Mouse (Mus musculus) stomach, embryonic 16.5 days (tissue): ENCODE data around the gene Dse. TPM values are rescaled to one million over a fixed set of nuclear protein-coding genes. Genes with fewer than 3 reads are reported as not detected.

Experiments used
- ATAC-seq: fragments of 200-750 bp; cut with Nextera tagmentation; 2 replicates; pipeline ENCODE4 v1.8.0; 2017; ENCODE audit warnings: moderate number of reproducible peaks, moderate TSS enrichment; ENCODE audit not compliant: insufficient read depth, low FRiP score
- H3K27ac ChIP-seq: fragments of 300-500 bp; sonication (generic); 2 replicates; pipeline ENCODE4 v1.5.1; 2014; ENCODE audit warnings: low read length
- H3K27me3 ChIP-seq: fragments of 300-500 bp; sonication (generic); 2 replicates; pipeline ENCODE4 v1.6.1; 2014; ENCODE audit warnings: low read length, control low read depth, mixed read lengths; ENCODE audit not compliant: control insufficient read depth, insufficient read depth
- H3K36me3 ChIP-seq: fragments of 300-500 bp; sonication (generic); 2 replicates; pipeline ENCODE4 v1.6.1; 2014; ENCODE audit warnings: low read length; ENCODE audit not compliant: control insufficient read depth, insufficient read depth
- H3K4me1 ChIP-seq: fragments of 300-500 bp; sonication (generic); 2 replicates; pipeline ENCODE4 v1.6.1; 2014; ENCODE audit warnings: low read length, control low read depth, mixed read lengths; ENCODE audit not compliant: control insufficient read depth, insufficient read depth
- H3K4me2 ChIP-seq: fragments of 300-500 bp; sonication (generic); 2 replicates; pipeline ENCODE4 v1.6.1; 2014; ENCODE audit warnings: low read depth, low read length, mixed read lengths
- H3K4me3 ChIP-seq: fragments of 300-500 bp; sonication (generic); replicated peaks from 2 replicates; pipeline ENCODE4 v1.5.1; 2014; ENCODE audit warnings: mild to moderate bottlenecking, low read length
- H3K9ac ChIP-seq: fragments of 300-500 bp; sonication (generic); 2 replicates; pipeline ENCODE4 v1.6.1; 2014; ENCODE audit warnings: low read length
- H3K9me3 ChIP-seq: fragments of 300-500 bp; sonication (generic); replicated peaks from 2 replicates; pipeline ENCODE4 v1.6.1; 2016; ENCODE audit warnings: low read length, control low read depth; ENCODE audit not compliant: control insufficient read depth
- WGBS: fragments of 180-500 bp; shearing (Covaris S2); extraction: QIAGEN DNeasy Blood & Tissue Kit; methylation state at CpG from one replicate; pipeline ENCODE4 v1.1.7; 2014; 5-methylcytosine and 5-hydroxymethylcytosine counted together
- polyA plus RNA-seq: library from polyadenylated mRNA; unstranded; fragments of >200 nt; fragmentation: Nextera tagmentation; extraction: Ambion mirVana; gene quantifications from 2 replicates; pipeline ENCODE4 v1.2.1, GENCODE M21; 2015

The Dse gene
- polyA plus RNA-seq, 1 experiment from 2014 or later, result 21.3 TPM

DNA sequence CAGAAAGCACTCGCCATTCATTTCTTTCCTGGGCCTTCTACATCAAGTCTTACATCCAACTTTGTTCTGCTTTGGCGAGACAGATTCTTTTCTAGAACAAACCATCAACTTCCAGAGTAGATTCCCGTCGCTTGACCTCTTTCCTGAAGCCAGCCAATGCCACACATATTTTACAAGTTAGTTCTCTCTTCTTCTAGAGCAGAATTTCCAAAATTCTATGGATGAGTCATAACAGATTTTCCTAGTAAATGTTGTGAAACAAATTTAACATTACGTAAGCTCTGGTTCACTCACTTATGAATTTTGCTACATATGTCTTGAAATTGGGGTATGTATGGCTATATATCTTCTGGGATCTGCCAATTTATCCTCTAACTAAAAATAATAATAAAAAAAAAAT is 13.0 kb downstream of the Dse start:
- Histone ChIP-seq H3K27me3 (no peaks in the 10 kb centered on the region), H3K27ac (no peak overlapping the region), H3K9me3 (no peaks in the 10 kb centered on the region), H3K36me3 (peaks cover under 1% of the 10 kb centered on the region; the same call in 1 of the 2 replicates), H3K9ac (no peak overlapping the region), H3K4me2 (no peak overlapping the region), H3K4me1 (peaks cover 18% of the 10 kb centered on the region), H3K4me3 (no peak overlapping the region)
- 83% methylated on average over 5 of the region's 5 CpGs for WGBS
- no peak for ATAC-seq

DNA sequence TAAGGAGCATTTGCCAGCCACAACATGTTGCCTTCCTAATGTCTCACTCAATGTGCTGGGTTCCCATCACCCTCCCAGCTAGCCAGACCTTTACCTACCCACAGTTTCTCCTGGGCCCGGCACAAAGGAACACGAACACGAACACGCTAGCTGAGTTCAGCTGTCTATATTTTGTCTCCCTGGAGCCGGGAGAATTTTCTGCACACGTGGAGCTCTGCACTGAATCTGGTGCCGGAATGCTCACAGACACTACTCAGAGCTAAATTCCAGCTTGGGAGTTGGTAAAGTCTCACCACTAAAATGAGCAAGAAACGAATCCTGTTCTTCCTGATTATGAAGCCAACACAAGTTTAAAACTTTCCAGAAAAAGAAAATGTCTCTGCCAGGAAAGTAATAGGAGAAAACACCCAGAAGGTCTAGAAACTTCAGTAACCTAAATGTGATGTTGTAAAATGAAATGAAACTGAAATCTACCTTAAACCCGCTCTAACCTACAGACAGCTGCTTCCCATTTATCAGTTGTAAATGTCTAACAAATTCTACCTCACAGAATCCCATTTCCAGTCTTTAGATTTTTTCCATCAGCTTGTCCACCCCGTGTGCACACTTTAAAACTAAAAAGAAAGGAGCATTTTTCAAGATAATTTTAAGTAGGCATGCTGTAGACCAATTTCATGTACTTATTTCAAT is 20.8 kb downstream of the Dse start:
- Histone ChIP-seq H3K9me3 (no peaks in the 10 kb centered on the region), H3K27ac (peak overlapping the region; percentile 72; the same call in 1 of the 2 replicates), H3K27me3 (no peaks in the 10 kb centered on the region), H3K4me1 (peaks cover 6% of the 10 kb centered on the region; the same call in 1 of the 2 replicates), H3K36me3 (no peaks in the 10 kb centered on the region), H3K4me2 (peak overlapping the region; percentile 8), H3K9ac (no peak overlapping the region), H3K4me3 (no peak overlapping the region)
- WGBS, result 49% methylated on average over 10 of the region's 10 CpGs
- ATAC-seq, result no peak

DNA sequence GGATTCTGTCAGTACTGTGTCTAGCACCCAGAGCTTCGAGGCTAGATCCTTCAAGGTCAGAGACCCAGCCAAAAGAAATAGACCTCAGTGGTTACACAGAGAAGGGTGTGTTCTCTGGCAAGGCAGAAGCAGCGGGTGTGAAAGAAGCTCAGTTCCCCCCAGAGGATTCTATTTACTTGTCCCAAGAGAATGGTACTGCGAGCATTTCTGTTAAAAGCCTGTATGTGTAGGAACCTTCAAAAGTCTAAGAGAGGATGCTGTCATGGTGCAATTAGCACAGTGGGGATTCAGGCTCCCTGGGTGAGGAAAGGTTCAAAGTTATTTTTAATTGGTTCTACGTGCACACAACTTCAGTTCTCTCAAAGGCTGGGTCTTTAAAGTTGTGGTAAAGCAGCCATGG is 22.0 kb downstream of the Dse start:
- no peaks in the 10 kb centered on the region for H3K36me3 ChIP-seq
- 57% methylated on average over 4 of the region's 4 CpGs for WGBS
- H3K4me3 ChIP-seq, result no peak overlapping the region
- no peak overlapping the region for H3K4me2 ChIP-seq
- no peaks in the 10 kb centered on the region for H3K27me3 ChIP-seq
- H3K4me1 ChIP-seq, result peaks cover 6% of the 10 kb centered on the region; the same call in 1 of the 2 replicates
- H3K9ac ChIP-seq, result no peak overlapping the region
- no peaks in the 10 kb centered on the region for H3K9me3 ChIP-seq
- 0 out of 2 replicates have a peak overlapping the region, but pooled peaks have one; percentile 18 for H3K27ac ChIP-seq
- ATAC-seq, result no peak

DNA sequence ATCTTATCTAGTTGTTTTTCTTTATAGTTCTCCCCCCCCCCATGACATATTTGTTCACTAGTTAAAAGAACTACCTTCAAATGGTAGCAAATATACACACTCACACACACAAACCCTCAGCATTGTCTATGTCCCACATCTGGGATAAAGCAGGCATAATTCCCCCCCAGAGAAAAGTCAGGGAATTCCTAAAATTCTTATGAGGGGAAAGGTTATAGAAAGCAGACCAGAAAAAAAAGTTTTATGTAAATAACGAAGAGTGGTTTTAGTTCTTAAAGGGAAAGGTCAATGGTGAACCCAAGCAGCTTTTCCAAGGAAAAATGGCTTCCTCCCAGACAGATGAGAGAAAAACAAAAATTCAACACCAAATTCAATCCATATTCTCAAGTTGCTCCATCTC is 22.6 kb downstream of the Dse start:
- H3K4me3 ChIP-seq, result no peak overlapping the region
- no peak overlapping the region for H3K9ac ChIP-seq
- no peaks in the 10 kb centered on the region for H3K27me3 ChIP-seq
- no peak overlapping the region for H3K27ac ChIP-seq
- no peaks in the 10 kb centered on the region for H3K36me3 ChIP-seq
- H3K9me3 ChIP-seq, result no peaks in the 10 kb centered on the region
- 32% methylated on average over 1 of the region's 1 CpGs for WGBS
- H3K4me2 ChIP-seq, result no peak overlapping the region
- H3K4me1 ChIP-seq, result peaks cover 6% of the 10 kb centered on the region; the same call in 1 of the 2 replicates
- ATAC-seq, result no peak

DNA sequence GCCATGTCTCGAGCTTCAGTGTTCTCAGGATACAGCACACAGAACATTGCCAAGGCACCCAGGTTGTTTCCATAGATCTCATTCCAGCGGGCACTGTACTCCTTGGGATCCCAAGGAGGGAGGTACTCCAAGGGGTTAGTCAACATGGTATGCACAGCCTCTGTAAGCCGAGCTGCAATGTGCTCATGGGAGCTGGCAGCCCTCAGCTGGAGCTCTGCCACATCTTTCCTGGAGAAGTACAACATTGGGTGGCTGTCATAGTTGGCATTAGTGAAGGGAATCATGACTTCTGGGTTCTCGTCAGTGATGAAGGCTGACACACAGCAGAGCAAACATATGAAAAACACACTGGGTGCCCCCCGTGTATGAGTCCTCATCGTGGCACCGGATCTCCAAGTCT is 23.8 kb downstream of the Dse start:
- Histone ChIP-seq H3K9ac (no peak overlapping the region), H3K4me3 (no peak overlapping the region), H3K27me3 (no peaks in the 10 kb centered on the region), H3K4me1 (peaks cover 6% of the 10 kb centered on the region; the same call in 1 of the 2 replicates), H3K27ac (no peak overlapping the region), H3K4me2 (no peak overlapping the region), H3K36me3 (no peaks in the 10 kb centered on the region), H3K9me3 (no peaks in the 10 kb centered on the region)
- 85% methylated on average over 7 of the region's 7 CpGs for WGBS
- no peak for ATAC-seq

DNA sequence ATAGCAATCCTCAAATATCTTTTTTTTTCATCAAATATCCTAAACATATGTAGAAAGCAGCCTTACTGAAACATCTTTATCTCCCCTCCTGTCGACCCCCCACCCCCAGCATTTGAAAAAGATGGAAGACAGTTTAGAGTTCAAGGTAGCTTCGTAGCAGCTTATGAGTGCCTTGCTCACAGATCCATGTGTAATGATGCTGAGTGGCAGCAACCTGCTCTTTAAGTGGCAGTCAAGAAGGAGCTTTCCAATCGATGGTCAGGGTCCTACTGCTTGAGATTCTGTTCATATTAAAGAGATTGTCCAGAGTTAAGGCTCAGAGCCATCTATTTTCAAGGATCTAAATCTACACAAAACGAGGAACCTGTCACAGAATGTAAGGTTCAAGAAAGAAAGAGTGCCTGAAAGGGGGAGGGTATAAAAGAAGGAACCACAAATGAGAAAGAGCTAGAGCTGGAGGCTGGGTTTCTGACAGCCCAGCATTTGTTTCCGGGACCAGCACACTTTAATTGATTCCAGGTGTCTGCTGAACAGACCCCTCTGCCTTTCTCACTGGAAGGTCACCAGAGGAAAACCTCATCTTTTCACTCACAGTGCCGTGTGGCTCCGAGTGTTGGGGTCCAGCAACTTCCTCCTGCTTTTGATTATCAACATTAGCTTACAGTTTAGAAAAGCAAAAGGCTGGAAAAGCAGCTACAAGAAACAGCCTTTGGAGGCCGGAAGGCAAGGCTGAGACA is 31.5 kb downstream of the Dse start:
- no peak overlapping the region for H3K4me2 ChIP-seq
- H3K4me1 ChIP-seq, result peaks cover 6% of the 10 kb centered on the region
- no peaks in the 10 kb centered on the region for H3K36me3 ChIP-seq
- no peaks in the 10 kb centered on the region for H3K27me3 ChIP-seq
- ATAC-seq, result no peak
- H3K27ac ChIP-seq, result no peak overlapping the region
- H3K4me3 ChIP-seq, result no peak overlapping the region
- no peaks in the 10 kb centered on the region for H3K9me3 ChIP-seq
- peak overlapping the region; percentile 5; the same call in 1 of the 2 replicates for H3K9ac ChIP-seq
- WGBS, result 36% methylated on average over 8 of the region's 8 CpGs

DNA sequence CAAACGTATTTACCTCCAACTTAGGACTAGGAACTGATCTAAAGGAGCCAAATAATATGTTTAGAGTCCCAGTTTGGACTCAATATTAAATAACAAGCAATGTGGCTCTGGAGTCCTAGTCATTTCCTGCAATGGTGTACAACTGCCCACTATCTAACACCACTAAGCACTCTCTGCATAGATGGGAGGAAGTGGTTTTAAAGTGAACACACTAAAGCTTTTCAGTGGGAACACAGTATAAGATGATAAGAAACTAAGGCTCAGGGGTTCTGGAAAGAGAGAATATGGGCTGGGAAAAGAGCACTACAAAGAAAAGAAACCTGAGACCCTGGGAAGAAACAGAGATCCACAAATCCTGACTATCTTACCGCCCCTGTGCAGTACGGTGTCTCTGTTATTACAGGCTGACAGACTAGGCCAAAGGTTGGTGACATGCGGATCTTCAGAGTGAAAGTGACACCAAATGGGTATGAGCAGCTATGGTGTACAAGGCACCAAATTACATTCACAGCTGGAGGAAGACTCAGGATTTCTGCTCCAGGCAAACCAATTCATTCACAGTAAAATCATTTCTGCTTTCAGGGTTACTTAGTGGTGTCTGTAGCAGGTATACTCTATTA is 34.7 kb downstream of the Dse start:
- 69% methylated on average over 4 of the region's 4 CpGs for WGBS
- no peak for ATAC-seq
- Histone ChIP-seq H3K4me2 (no peak overlapping the region), H3K9ac (no peak overlapping the region), H3K36me3 (no peaks in the 10 kb centered on the region), H3K27me3 (no peaks in the 10 kb centered on the region), H3K4me3 (no peak overlapping the region), H3K4me1 (peaks cover 6% of the 10 kb centered on the region), H3K9me3 (no peaks in the 10 kb centered on the region), H3K27ac (no peak overlapping the region)

DNA sequence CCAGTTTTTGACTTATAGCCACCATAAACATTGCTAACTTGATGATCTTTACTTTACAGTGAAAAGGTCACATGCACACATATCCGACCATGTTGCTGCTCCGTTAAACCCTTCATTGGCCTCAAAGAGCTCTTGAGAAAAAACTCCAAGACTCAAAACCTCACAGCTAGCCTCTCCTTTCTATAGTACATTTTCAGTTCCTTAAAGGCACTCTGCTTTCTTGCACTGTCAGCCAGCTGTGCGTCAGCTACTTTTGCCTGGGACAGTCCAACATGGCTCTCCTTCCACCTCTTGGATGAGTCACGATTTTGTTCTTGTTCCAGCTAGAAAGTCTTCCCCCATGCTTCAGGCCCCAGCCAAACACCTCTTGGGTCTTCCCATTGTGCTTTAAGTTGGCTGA is 35.9 kb downstream of the Dse start:
- 0 out of 2 replicates have a peak, but pooled peaks have one; percentile 25 for ATAC-seq
- H3K4me2 ChIP-seq, result no peak overlapping the region
- 80% methylated on average over 4 of the region's 4 CpGs for WGBS
- H3K27me3 ChIP-seq, result no peaks in the 10 kb centered on the region
- no peak overlapping the region for H3K9ac ChIP-seq
- no peak overlapping the region for H3K4me3 ChIP-seq
- no peak overlapping the region for H3K27ac ChIP-seq
- peaks cover 6% of the 10 kb centered on the region for H3K4me1 ChIP-seq
- no peaks in the 10 kb centered on the region for H3K9me3 ChIP-seq
- no peaks in the 10 kb centered on the region for H3K36me3 ChIP-seq

DNA sequence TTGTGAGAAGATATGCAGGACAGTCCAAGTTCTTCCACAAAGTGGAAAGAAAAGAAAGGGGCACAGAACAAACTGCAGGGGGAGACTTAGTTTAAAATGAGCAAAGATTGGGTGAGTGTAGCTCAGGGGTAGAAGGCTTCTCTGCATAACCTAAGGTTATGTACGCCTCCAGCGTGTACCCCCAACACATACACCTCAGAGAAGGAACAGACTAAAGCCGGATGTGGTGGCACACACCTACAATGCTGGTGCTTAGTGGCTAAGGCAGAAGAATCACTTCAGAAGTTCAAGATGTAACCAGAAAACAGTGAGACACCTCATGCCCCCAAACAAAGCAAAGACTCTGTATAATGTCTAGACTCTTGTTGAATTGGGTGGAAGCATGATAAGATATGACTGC is 36.3 kb downstream of the Dse start:
- Histone ChIP-seq H3K27me3 (no peaks in the 10 kb centered on the region), H3K9ac (no peak overlapping the region), H3K9me3 (no peaks in the 10 kb centered on the region), H3K4me1 (peaks cover 4% of the 10 kb centered on the region), H3K27ac (no peak overlapping the region), H3K4me2 (no peak overlapping the region), H3K36me3 (no peaks in the 10 kb centered on the region), H3K4me3 (no peak overlapping the region)
- 86% methylated on average over 3 of the region's 3 CpGs for WGBS
- no peak for ATAC-seq
